Mouse (Mus musculus) stomach, postnatal 0 days (tissue): ENCODE data around the gene Sgpp1.

Source experiments
- CTCF ChIP-seq: IDR thresholded peaks from 2 replicates; pipeline ENCODE4 v1.5.1; 2016; ENCODE audit warnings: antibody characterized with exemption, low read depth, mild to moderate bottlenecking, moderate library complexity
- EP300 ChIP-seq: optimal IDR thresholded peaks from 2 replicates; pipeline ENCODE3; 2016; ENCODE audit warnings: antibody characterized with exemption

- TF ChIP-seq CTCF (no peak), EP300 (no peak)
Observed at GRCm38 (mm10) chr12:75666939-75667338, 68.6 kb downstream of the Sgpp1 start.
